Mouse (Mus musculus): Measurements from ENCODE around the gene Cdk6. TPM values are rescaled to one million over a fixed set of nuclear protein-coding genes. Genes with fewer than 3 reads are reported as not detected.
A peak's percentile ranks its signal among the peaks of the same experiment; 100 is the strongest.

Cdk6 gene
- polyA plus RNA-seq, 1 experiment from 2014 or later, result 18.0 TPM

- no peaks in the 10 kb centered on the region for H3K27me3 ChIP-seq
- H3K4me1 ChIP-seq, result no peaks in the 10 kb centered on the region
- no peaks in the 10 kb centered on the region for H3K9me3 ChIP-seq
- H3K4me2 ChIP-seq (replicated peaks), result no peak overlapping the region
- H3K4me3 ChIP-seq, result no peak overlapping the region
- 78% methylated on average over 8 of the region's 8 CpGs for WGBS
- H3K27ac ChIP-seq (replicated peaks), result no peak overlapping the region
- H3K36me3 ChIP-seq, result no peaks in the 10 kb centered on the region
- no peak for ATAC-seq (ENCODE audit: low FRiP score, low read depth)
- no peak overlapping the region for H3K9ac ChIP-seq (replicated peaks)
Observed at GRCm38 (mm10) chr5:3500957-3501563, 159.8 kb downstream of the Cdk6 start.

GRCm38 (mm10) chr5:3501564-3502001 is 160.3 kb downstream of the Cdk6 start:
- 65% methylated on average over 8 of the region's 8 CpGs for WGBS
- no peak overlapping the region for H3K27ac ChIP-seq (replicated peaks)
- no peaks in the 10 kb centered on the region for H3K36me3 ChIP-seq
- H3K4me2 ChIP-seq (replicated peaks), result no peak overlapping the region
- H3K27me3 ChIP-seq, result no peaks in the 10 kb centered on the region
- no peaks in the 10 kb centered on the region for H3K4me1 ChIP-seq
- no peak overlapping the region for H3K9ac ChIP-seq (replicated peaks)
- no peaks in the 10 kb centered on the region for H3K9me3 ChIP-seq
- ATAC-seq (ENCODE audit: low FRiP score, low read depth), result no peak
- H3K4me3 ChIP-seq, result no peak overlapping the region

- H3K36me3 ChIP-seq, result no peaks in the 10 kb centered on the region
- no peak overlapping the region for H3K9ac ChIP-seq (replicated peaks)
- H3K27ac ChIP-seq (replicated peaks), result no peak overlapping the region
- 78% methylated on average over 11 of the region's 11 CpGs for WGBS
- H3K4me3 ChIP-seq, result no peak overlapping the region
- H3K4me2 ChIP-seq (replicated peaks), result no peak overlapping the region
- H3K4me1 ChIP-seq, result no peaks in the 10 kb centered on the region
- no peaks in the 10 kb centered on the region for H3K27me3 ChIP-seq
- ATAC-seq (ENCODE audit: low FRiP score, low read depth), result no peak
- no peaks in the 10 kb centered on the region for H3K9me3 ChIP-seq
Observed at GRCm38 (mm10) chr5:3502610-3503350, 161.5 kb downstream of the Cdk6 start.

- Histone ChIP-seq H3K4me2 (replicated peaks) (no peak overlapping the region), H3K4me1 (no peaks in the 10 kb centered on the region), H3K27me3 (no peaks in the 10 kb centered on the region), H3K4me3 (no peak overlapping the region), H3K9me3 (no peaks in the 10 kb centered on the region), H3K9ac (replicated peaks) (no peak overlapping the region), H3K27ac (replicated peaks) (no peak overlapping the region), H3K36me3 (no peaks in the 10 kb centered on the region)
- 81% methylated on average over 4 of the region's 4 CpGs for WGBS
- ATAC-seq (ENCODE audit: low FRiP score, low read depth), result no peak
Observed at GRCm38 (mm10) chr5:3503373-3503772, 162.1 kb downstream of the Cdk6 start.

GRCm38 (mm10) chr5:3503836-3504323 is 162.6 kb downstream of the Cdk6 start:
- WGBS, result 85% methylated on average over 9 of the region's 9 CpGs
- no peak for ATAC-seq (ENCODE audit: low FRiP score, low read depth)
- H3K4me1 ChIP-seq, result no peaks in the 10 kb centered on the region

GRCm38 (mm10) chr5:3504453-3504852 is 163.2 kb downstream of the Cdk6 start:
- Histone ChIP-seq H3K4me1 (no peaks in the 10 kb centered on the region), H3K9me3 (no peaks in the 10 kb centered on the region), H3K27me3 (no peaks in the 10 kb centered on the region), H3K4me3 (no peak overlapping the region), H3K36me3 (no peaks in the 10 kb centered on the region), H3K4me2 (replicated peaks) (no peak overlapping the region), H3K27ac (replicated peaks) (no peak overlapping the region), H3K9ac (replicated peaks) (no peak overlapping the region)
- 69% methylated on average over 4 of the region's 4 CpGs for WGBS
- no peak for ATAC-seq (ENCODE audit: low FRiP score, low read depth)

More at GRCm38 (mm10) chr5:3503836-3504323, 162.6 kb downstream of the Cdk6 start:
- H3K9me3 ChIP-seq, result no peaks in the 10 kb centered on the region
- H3K4me3 ChIP-seq, result no peak overlapping the region
- no peak overlapping the region for H3K9ac ChIP-seq (replicated peaks)
- H3K4me2 ChIP-seq (replicated peaks), result no peak overlapping the region
- no peaks in the 10 kb centered on the region for H3K27me3 ChIP-seq
- no peak overlapping the region for H3K27ac ChIP-seq (replicated peaks)
- H3K36me3 ChIP-seq, result no peaks in the 10 kb centered on the region

- H3K27me3 ChIP-seq, result no peaks in the 10 kb centered on the region
- H3K9ac ChIP-seq (replicated peaks), result no peak overlapping the region
- no peaks in the 10 kb centered on the region for H3K9me3 ChIP-seq
- H3K27ac ChIP-seq (replicated peaks), result no peak overlapping the region
- H3K4me1 ChIP-seq, result no peaks in the 10 kb centered on the region
- no peak for ATAC-seq (ENCODE audit: low FRiP score, low read depth)
- WGBS, result 82% methylated on average over 2 of the region's 2 CpGs
- no peak overlapping the region for H3K4me2 ChIP-seq (replicated peaks)
- no peak overlapping the region for H3K4me3 ChIP-seq
- no peaks in the 10 kb centered on the region for H3K36me3 ChIP-seq
Observed at GRCm38 (mm10) chr5:3505553-3505952, 164.3 kb downstream of the Cdk6 start.

- no peak for ATAC-seq (ENCODE audit: low FRiP score, low read depth)
- H3K36me3 ChIP-seq, result no peaks in the 10 kb centered on the region
Observed at GRCm38 (mm10) chr5:3508480-3509381, 167.4 kb downstream of the Cdk6 start.

GRCm38 (mm10) chr5:3509503-3509902 is 168.2 kb downstream of the Cdk6 start:
- no peak for ATAC-seq (ENCODE audit: low FRiP score, low read depth)
- 83% methylated on average over 3 of the region's 3 CpGs for WGBS
- H3K36me3 ChIP-seq, result no peaks in the 10 kb centered on the region
- H3K4me2 ChIP-seq (replicated peaks), result no peak overlapping the region
- no peak overlapping the region for H3K27ac ChIP-seq (replicated peaks)
- no peak overlapping the region for H3K4me3 ChIP-seq
- no peak overlapping the region for H3K9ac ChIP-seq (replicated peaks)
- H3K9me3 ChIP-seq, result no peaks in the 10 kb centered on the region
- no peaks in the 10 kb centered on the region for H3K27me3 ChIP-seq
- no peaks in the 10 kb centered on the region for H3K4me1 ChIP-seq

More at GRCm38 (mm10) chr5:3508480-3509381, 167.4 kb downstream of the Cdk6 start:
- Histone ChIP-seq H3K27me3 (no peaks in the 10 kb centered on the region), H3K4me3 (no peak overlapping the region), H3K9me3 (no peaks in the 10 kb centered on the region), H3K9ac (replicated peaks) (no peak overlapping the region), H3K4me1 (no peaks in the 10 kb centered on the region), H3K27ac (replicated peaks) (no peak overlapping the region), H3K4me2 (replicated peaks) (no peak overlapping the region)
- WGBS, result 90% methylated on average over 7 of the region's 7 CpGs

- no peak overlapping the region for H3K9ac ChIP-seq (replicated peaks)
- no peak overlapping the region for H3K4me2 ChIP-seq (replicated peaks)
- H3K4me1 ChIP-seq, result no peaks in the 10 kb centered on the region
- H3K27me3 ChIP-seq, result no peaks in the 10 kb centered on the region
- no peaks in the 10 kb centered on the region for H3K36me3 ChIP-seq
- H3K4me3 ChIP-seq, result no peak overlapping the region
- WGBS, result 90% methylated on average over 10 of the region's 10 CpGs
- H3K9me3 ChIP-seq, result no peaks in the 10 kb centered on the region
- no peak for ATAC-seq (ENCODE audit: low FRiP score, low read depth)
- H3K27ac ChIP-seq (replicated peaks), result no peak overlapping the region
Observed at GRCm38 (mm10) chr5:3511097-3511795, 170.0 kb downstream of the Cdk6 start.

GRCm38 (mm10) chr5:3512584-3512983 is 171.3 kb downstream of the Cdk6 start:
- no peaks in the 10 kb centered on the region for H3K4me1 ChIP-seq
- H3K36me3 ChIP-seq, result no peaks in the 10 kb centered on the region
- peak; percentile 38; the same call in 1 of the 2 replicates for ATAC-seq (ENCODE audit: low FRiP score, low read depth)
- no peak overlapping the region for H3K9ac ChIP-seq (replicated peaks)
- no peaks in the 10 kb centered on the region for H3K27me3 ChIP-seq
- H3K4me3 ChIP-seq, result no peak overlapping the region
- no peak overlapping the region for H3K27ac ChIP-seq (replicated peaks)
- 48% methylated on average over 4 of the region's 4 CpGs for WGBS
- no peak overlapping the region for H3K4me2 ChIP-seq (replicated peaks)
- H3K9me3 ChIP-seq, result no peaks in the 10 kb centered on the region
